Mouse (Mus musculus): ENCODE measurements around the gene Sdk2. TPM values are rescaled to one million over a fixed set of nuclear protein-coding genes. Genes with fewer than 3 reads are reported as not detected.

The Sdk2 gene
- polyA plus RNA-seq, 1 experiment from 2014 or later, result 2.5 TPM

DNA sequence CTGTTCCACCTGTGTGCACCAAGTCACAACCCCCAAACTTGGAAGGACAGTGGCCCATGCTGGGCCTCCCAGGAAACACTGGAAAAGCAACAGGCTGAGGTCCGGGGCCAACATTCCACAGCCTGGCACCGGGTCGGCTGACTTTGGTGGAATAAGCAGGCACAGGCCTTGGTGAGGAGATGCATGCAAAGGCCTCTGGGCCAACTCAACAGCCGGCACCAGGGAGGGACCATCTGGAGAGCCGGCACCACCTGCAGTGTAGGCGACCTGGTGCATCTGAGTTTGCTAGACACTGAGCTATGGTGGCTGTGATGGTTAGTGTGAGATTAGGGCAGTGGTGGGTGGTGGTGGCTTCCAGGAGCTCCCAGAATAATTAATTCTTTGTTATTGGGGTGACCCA is 268.8 kb downstream of the Sdk2 start:
- peaks cover 21% of the 10 kb centered on the region for H3K4me1 ChIP-seq (ENCODE audit: control insufficient read depth, insufficient read depth, low read length)
- no peaks in the 10 kb centered on the region for H3K36me3 ChIP-seq (ENCODE audit: control insufficient read depth, insufficient read depth, low read length)
- no peak overlapping the region for H3K4me3 ChIP-seq (replicated peaks; ENCODE audit: low read length)
- no peaks in the 10 kb centered on the region for H3K27me3 ChIP-seq (ENCODE audit: control insufficient read depth, insufficient read depth, low read length)
- ATAC-seq (ENCODE audit: insufficient read depth, low FRiP score), result no peak
- 71% methylated on average over 6 of the region's 6 CpGs for WGBS
- no peaks in the 10 kb centered on the region for H3K9me3 ChIP-seq (replicated peaks; ENCODE audit: control insufficient read depth, low read length)
- H3K9ac ChIP-seq (ENCODE audit: low read length), result 0 out of 2 replicates have a peak overlapping the region, but pooled peaks have one; percentile 16
- no peak overlapping the region for H3K4me2 ChIP-seq (ENCODE audit: low read depth, low read length)
- H3K27ac ChIP-seq (ENCODE audit: low read length), result no peak overlapping the region

DNA sequence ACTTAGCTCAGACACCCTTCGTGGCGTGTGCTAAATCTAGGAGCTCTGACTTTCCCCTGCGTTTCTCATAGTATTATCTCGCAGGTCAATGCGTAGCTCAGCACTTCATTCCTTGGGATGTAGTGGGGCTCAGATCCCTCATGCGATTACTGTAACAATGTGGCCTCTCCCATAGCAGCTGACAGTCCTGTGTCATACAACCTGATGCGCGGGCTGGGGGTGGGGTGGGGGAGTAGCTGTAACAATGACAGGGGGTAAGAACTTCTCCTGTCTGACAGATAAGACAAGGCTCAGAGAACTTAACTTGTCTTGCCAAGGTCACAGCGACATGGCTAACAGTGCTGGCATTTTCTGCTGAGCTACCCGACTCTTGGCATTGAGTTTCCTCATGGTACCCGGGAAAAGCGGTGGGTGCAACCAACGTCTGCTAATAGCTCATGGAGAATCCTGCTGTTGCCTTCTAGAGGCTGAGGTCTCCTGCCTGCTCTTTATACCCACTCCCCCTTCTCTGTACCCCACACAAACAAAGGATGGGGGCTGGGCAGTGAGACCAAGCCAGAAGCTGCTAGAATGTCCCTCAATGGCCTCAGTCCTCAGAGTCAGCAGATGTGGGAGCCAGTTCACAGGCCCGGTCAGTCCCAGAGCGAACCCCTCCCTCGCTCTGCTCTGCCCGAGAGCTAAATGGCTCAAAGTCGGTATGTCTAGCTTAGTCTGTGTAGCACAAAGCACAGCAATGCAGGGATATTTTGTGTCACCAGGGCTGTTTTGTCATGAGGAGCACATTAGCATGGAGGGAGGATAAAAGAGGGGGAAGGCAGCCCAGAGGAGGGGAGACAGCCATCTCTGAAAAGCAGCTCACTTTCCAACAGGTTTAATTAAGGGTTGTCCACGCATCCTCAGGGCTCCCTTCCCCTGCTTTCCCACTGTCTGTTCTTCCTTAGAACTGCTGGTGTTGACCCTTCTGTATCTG is 269.5 kb downstream of the Sdk2 start:
- no peak for ATAC-seq (ENCODE audit: insufficient read depth, low FRiP score)
- Histone ChIP-seq H3K4me1 (ENCODE audit: control insufficient read depth, insufficient read depth, low read length) (peaks cover 14% of the 10 kb centered on the region), H3K9ac (ENCODE audit: low read length) (0 out of 2 replicates have a peak overlapping the region, but pooled peaks have one; percentile 16), H3K27ac (ENCODE audit: low read length) (no peak overlapping the region), H3K9me3 (replicated peaks; ENCODE audit: control insufficient read depth, low read length) (no peaks in the 10 kb centered on the region), H3K4me2 (ENCODE audit: low read depth, low read length) (no peak overlapping the region), H3K4me3 (replicated peaks; ENCODE audit: low read length) (no peak overlapping the region), H3K36me3 (ENCODE audit: control insufficient read depth, insufficient read depth, low read length) (no peaks in the 10 kb centered on the region), H3K27me3 (ENCODE audit: control insufficient read depth, insufficient read depth, low read length) (no peaks in the 10 kb centered on the region)
- 68% methylated on average over 19 of the region's 19 CpGs for WGBS

- ATAC-seq (ENCODE audit: insufficient read depth, low FRiP score), result no peak
Measured at GRCm38 (mm10) chr11:113795846-113796245, 271.0 kb downstream of the Sdk2 start.

DNA sequence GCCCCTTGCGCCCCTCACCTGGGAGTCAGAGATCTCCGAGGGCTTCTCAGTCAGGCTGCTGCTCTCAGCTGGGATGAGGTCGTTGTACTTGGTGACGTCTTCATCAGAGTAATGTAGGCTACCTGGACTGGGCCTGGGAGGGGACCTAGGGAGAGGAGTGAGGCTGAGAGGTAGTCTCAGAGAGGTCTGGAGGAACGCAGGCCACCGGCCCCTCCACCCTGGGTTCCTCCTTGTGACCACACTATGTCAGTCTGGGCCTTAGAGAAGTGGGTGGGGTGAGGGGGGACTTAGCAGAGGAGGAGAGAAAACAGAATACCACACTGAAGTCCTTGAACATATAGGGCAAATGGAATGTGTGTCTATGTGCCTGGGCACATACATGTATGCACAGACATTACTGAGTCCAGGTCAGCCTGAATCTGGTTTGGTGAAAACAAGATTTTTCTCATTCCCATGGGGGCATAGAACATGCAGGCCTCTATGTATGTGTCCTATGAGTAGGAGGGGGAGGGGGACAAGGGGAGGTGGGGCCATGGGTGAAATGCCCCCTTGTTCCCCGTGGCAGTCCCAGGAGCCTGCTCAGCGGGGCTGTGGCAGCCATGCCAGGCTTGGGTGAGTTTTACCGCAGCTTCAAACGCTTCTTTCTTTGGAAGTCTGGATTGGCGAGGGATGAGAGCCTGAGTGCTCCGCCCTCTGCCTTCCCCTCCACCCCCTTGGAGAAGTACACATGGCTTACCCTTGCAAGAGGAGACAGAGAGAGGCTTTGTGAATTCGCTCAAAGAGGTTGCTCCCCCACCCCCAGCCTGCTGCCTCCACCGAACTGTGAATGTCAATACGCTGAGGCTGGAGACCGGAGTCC is 275.3 kb downstream of the Sdk2 start:
- peaks cover 21% of the 10 kb centered on the region for H3K4me1 ChIP-seq (ENCODE audit: control insufficient read depth, insufficient read depth, low read length)
- no peak overlapping the region for H3K27ac ChIP-seq (ENCODE audit: low read length)
- H3K4me2 ChIP-seq (ENCODE audit: low read depth, low read length), result no peak overlapping the region
- H3K27me3 ChIP-seq (ENCODE audit: control insufficient read depth, insufficient read depth, low read length), result no peaks in the 10 kb centered on the region
- ATAC-seq (ENCODE audit: insufficient read depth, low FRiP score), result peak; percentile 26
- H3K9ac ChIP-seq (ENCODE audit: low read length), result no peak overlapping the region
- 54% methylated on average over 16 of the region's 16 CpGs for WGBS
- H3K36me3 ChIP-seq (ENCODE audit: control insufficient read depth, insufficient read depth, low read length), result no peaks in the 10 kb centered on the region
- no peak overlapping the region for H3K4me3 ChIP-seq (replicated peaks; ENCODE audit: low read length)
- H3K9me3 ChIP-seq (replicated peaks; ENCODE audit: control insufficient read depth, low read length), result no peaks in the 10 kb centered on the region

More at GRCm38 (mm10) chr11:113795846-113796245, 271.0 kb downstream of the Sdk2 start:
- H3K4me1 ChIP-seq (ENCODE audit: control insufficient read depth, insufficient read depth, low read length), result peaks cover 16% of the 10 kb centered on the region
- H3K27ac ChIP-seq (ENCODE audit: low read length), result no peak overlapping the region
- no peak overlapping the region for H3K4me2 ChIP-seq (ENCODE audit: low read depth, low read length)
- 76% methylated on average over 12 of the region's 12 CpGs for WGBS
- no peaks in the 10 kb centered on the region for H3K36me3 ChIP-seq (ENCODE audit: control insufficient read depth, insufficient read depth, low read length)
- H3K4me3 ChIP-seq (replicated peaks; ENCODE audit: low read length), result no peak overlapping the region
- no peaks in the 10 kb centered on the region for H3K27me3 ChIP-seq (ENCODE audit: control insufficient read depth, insufficient read depth, low read length)
- H3K9me3 ChIP-seq (replicated peaks; ENCODE audit: control insufficient read depth, low read length), result no peaks in the 10 kb centered on the region
- H3K9ac ChIP-seq (ENCODE audit: low read length), result no peak overlapping the region

DNA sequence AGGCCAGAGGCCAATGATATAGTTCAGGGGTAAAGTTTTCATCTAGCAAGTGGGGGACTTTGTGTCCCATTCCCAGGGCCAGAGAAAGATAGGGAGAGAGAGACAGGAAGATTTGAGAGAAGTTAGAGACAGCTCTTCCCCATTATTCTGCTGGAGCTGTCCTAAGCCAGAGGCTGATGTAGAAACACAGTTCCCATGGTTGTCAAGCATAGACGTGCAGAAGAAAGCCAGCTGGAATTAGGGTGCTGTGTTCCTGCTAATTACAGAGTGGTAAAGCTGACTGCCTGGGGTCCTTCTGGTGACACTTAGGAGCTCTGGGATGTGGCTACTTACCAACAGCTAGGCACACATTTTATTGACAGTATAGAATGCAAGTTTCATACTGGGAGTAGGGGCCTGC is 277.7 kb downstream of the Sdk2 start:
- Histone ChIP-seq H3K9ac (ENCODE audit: low read length) (no peak overlapping the region), H3K4me2 (ENCODE audit: low read depth, low read length) (0 out of 2 replicates have a peak overlapping the region, but pooled peaks have one; percentile 2)
- no peak for ATAC-seq (ENCODE audit: insufficient read depth, low FRiP score)

DNA sequence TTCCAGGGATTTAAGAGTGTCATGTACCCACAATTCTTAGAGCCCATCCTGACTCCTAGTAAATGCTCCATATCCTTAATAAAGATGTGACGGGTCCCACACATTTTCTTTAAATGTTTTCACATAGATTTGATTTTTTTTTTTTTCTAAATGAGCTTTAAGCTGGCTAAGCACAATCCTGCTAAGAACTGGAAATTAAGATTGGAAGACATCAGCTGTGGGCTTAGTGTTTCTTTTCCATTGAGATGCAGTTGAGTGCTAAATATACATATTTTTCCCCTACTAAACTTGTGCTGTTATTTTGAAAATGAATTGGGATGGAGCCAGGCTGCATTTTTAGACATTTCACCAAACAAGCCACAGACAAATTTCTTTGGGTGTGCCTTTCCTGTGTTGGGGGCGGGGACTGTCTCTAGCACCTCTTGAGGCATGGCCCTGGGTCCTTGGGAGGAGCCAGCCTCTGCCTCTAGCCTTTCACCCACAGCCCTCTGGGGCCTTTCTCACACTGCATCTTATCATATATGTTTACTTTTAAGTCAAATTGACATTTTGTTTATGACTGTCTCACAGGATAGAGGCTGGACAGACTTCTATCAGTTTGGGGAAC is 278.6 kb downstream of the Sdk2 start:
- peak overlapping the region; percentile 90 for H3K27ac ChIP-seq (ENCODE audit: low read length)
- H3K4me3 ChIP-seq (replicated peaks; ENCODE audit: low read length), result no peak overlapping the region
- peaks cover 36% of the 10 kb centered on the region for H3K4me1 ChIP-seq (ENCODE audit: control insufficient read depth, insufficient read depth, low read length)
- H3K27me3 ChIP-seq (ENCODE audit: control insufficient read depth, insufficient read depth, low read length), result no peaks in the 10 kb centered on the region
- no peaks in the 10 kb centered on the region for H3K9me3 ChIP-seq (replicated peaks; ENCODE audit: control insufficient read depth, low read length)
- H3K36me3 ChIP-seq (ENCODE audit: control insufficient read depth, insufficient read depth, low read length), result no peaks in the 10 kb centered on the region
- ATAC-seq (ENCODE audit: insufficient read depth, low FRiP score), result peak; percentile 21; the same call in 1 of the 2 replicates
- no peak overlapping the region for H3K4me2 ChIP-seq (ENCODE audit: low read depth, low read length)
- no peak overlapping the region for H3K9ac ChIP-seq (ENCODE audit: low read length)
- 48% methylated on average over 2 of the region's 2 CpGs for WGBS

More for the DNA sequence above, 277.7 kb downstream of the Sdk2 start:
- WGBS, result 38% methylated on average over 1 of the region's 1 CpGs
- Histone ChIP-seq H3K4me3 (replicated peaks; ENCODE audit: low read length) (no peak overlapping the region), H3K36me3 (ENCODE audit: control insufficient read depth, insufficient read depth, low read length) (no peaks in the 10 kb centered on the region), H3K4me1 (ENCODE audit: control insufficient read depth, insufficient read depth, low read length) (peaks cover 36% of the 10 kb centered on the region), H3K27me3 (ENCODE audit: control insufficient read depth, insufficient read depth, low read length) (no peaks in the 10 kb centered on the region), H3K27ac (ENCODE audit: low read length) (peak overlapping the region; percentile 90), H3K9me3 (replicated peaks; ENCODE audit: control insufficient read depth, low read length) (no peaks in the 10 kb centered on the region)

GRCm38 (mm10) chr11:113787432-113788182 is 279.2 kb downstream of the Sdk2 start:
- Histone ChIP-seq H3K36me3 (ENCODE audit: control insufficient read depth, insufficient read depth, low read length) (no peaks in the 10 kb centered on the region), H3K4me2 (ENCODE audit: low read depth, low read length) (no peak overlapping the region), H3K9me3 (replicated peaks; ENCODE audit: control insufficient read depth, low read length) (no peaks in the 10 kb centered on the region), H3K27ac (ENCODE audit: low read length) (no peak overlapping the region), H3K4me1 (ENCODE audit: control insufficient read depth, insufficient read depth, low read length) (peaks cover 36% of the 10 kb centered on the region), H3K27me3 (ENCODE audit: control insufficient read depth, insufficient read depth, low read length) (no peaks in the 10 kb centered on the region), H3K4me3 (replicated peaks; ENCODE audit: low read length) (no peak overlapping the region), H3K9ac (ENCODE audit: low read length) (no peak overlapping the region)
- 80% methylated on average over 13 of the region's 13 CpGs for WGBS
- no peak for ATAC-seq (ENCODE audit: insufficient read depth, low FRiP score)

GRCm38 (mm10) chr11:113787009-113787408 is 279.8 kb downstream of the Sdk2 start:
- H3K27ac ChIP-seq (ENCODE audit: low read length), result peak overlapping the region; percentile 97; the same call in 1 of the 2 replicates
- H3K4me3 ChIP-seq (replicated peaks; ENCODE audit: low read length), result no peak overlapping the region
- WGBS, result 74% methylated on average over 11 of the region's 11 CpGs
- no peaks in the 10 kb centered on the region for H3K27me3 ChIP-seq (ENCODE audit: control insufficient read depth, insufficient read depth, low read length)
- no peak for ATAC-seq (ENCODE audit: insufficient read depth, low FRiP score)
- no peak overlapping the region for H3K4me2 ChIP-seq (ENCODE audit: low read depth, low read length)
- H3K9me3 ChIP-seq (replicated peaks; ENCODE audit: control insufficient read depth, low read length), result no peaks in the 10 kb centered on the region
- H3K4me1 ChIP-seq (ENCODE audit: control insufficient read depth, insufficient read depth, low read length), result peaks cover 39% of the 10 kb centered on the region
- H3K36me3 ChIP-seq (ENCODE audit: control insufficient read depth, insufficient read depth, low read length), result no peaks in the 10 kb centered on the region
- H3K9ac ChIP-seq (ENCODE audit: low read length), result no peak overlapping the region

All from stomach, embryonic 16.5 days (tissue).